Mouse (Mus musculus) liver, embryonic 12.5 days (tissue): ENCODE results near the gene Tspan9. TPM values are rescaled to one million over a fixed set of nuclear protein-coding genes. Genes with fewer than 3 reads are reported as not detected.

Source experiments
- ATAC-seq: fragments of 200-750 bp; cut with Nextera tagmentation; 2 replicates; pipeline ENCODE4 v1.8.0; 2017; ENCODE audit warnings: moderate number of reproducible peaks, mild to moderate bottlenecking, moderate library complexity
- H3K27ac ChIP-seq: fragments of 300-500 bp; sonication (generic); 2 replicates; pipeline ENCODE4 v1.5.1; 2016; ENCODE audit warnings: mild to moderate bottlenecking
- H3K27me3 ChIP-seq: fragments of 300-500 bp; sonication (generic); replicated peaks from 2 replicates; pipeline ENCODE4 v1.6.1; 2016; ENCODE audit warnings: mild to moderate bottlenecking, moderate library complexity
- H3K36me3 ChIP-seq: fragments of 300-500 bp; sonication (generic); 2 replicates; pipeline ENCODE4 v1.6.1; 2016; ENCODE audit warnings: mild to moderate bottlenecking, moderate library complexity
- H3K4me1 ChIP-seq: fragments of 300-500 bp; sonication (generic); 2 replicates; pipeline ENCODE4 v1.6.1; 2016
- H3K4me2 ChIP-seq: fragments of 300-500 bp; sonication (generic); 2 replicates; pipeline ENCODE4 v1.6.1; 2016; ENCODE audit warnings: mild to moderate bottlenecking, moderate library complexity
- H3K4me3 ChIP-seq: fragments of 300-500 bp; sonication (generic); 2 replicates; pipeline ENCODE4 v1.5.1; 2016; ENCODE audit warnings: mild to moderate bottlenecking, moderate library complexity
- H3K9ac ChIP-seq: fragments of 300-500 bp; sonication (generic); 2 replicates; pipeline ENCODE4 v1.6.1; 2016; ENCODE audit warnings: mild to moderate bottlenecking, moderate library complexity
- H3K9me3 ChIP-seq: fragments of 300-500 bp; sonication (generic); replicated peaks from 2 replicates; pipeline ENCODE4 v1.6.1; 2016; ENCODE audit warnings: mild to moderate bottlenecking, moderate library complexity
- WGBS: fragments of 180-500 bp; shearing (Covaris S2); methylation state at CpG from one replicate; pipeline ENCODE4 v1.1.7; 2016; ENCODE audit not compliant: insufficient replicate concordance; 5-methylcytosine and 5-hydroxymethylcytosine counted together
- polyA plus RNA-seq: library from polyadenylated mRNA; unstranded; fragments of >200 nt; fragmentation: Nextera tagmentation; extraction: Ambion mirVana; gene quantifications from 2 replicates; pipeline ENCODE4 v1.2.1, GENCODE M21; 2016

The Tspan9 gene
- polyA plus RNA-seq, 1 experiment from 2014 or later, result 26.4 TPM

DNA sequence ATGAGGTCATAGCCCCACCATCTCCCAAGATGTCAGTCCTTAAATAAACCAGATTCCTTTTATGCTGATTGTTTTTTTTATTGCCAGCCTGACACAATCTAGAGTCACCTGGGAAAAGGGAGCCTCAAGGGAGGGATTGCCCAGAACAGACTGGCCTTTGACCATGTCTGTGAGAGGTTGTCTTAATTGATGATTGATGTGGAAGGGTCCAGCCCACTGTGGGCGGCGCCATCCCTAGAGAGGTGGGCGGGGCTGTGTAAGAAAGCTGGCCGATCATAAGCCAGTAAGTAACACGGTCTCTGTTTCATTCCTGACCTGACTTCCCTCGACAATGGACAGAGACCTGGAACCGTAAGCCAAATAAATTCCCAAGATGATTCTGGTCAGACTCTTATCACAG is 124.3 kb downstream of the Tspan9 start:
- Histone ChIP-seq H3K36me3 (no peaks in the 10 kb centered on the region), H3K4me2 (no peak overlapping the region), H3K9me3 (no peaks in the 10 kb centered on the region), H3K27me3 (no peaks in the 10 kb centered on the region), H3K4me3 (no peak overlapping the region), H3K27ac (no peak overlapping the region), H3K9ac (no peak overlapping the region), H3K4me1 (no peaks in the 10 kb centered on the region)
- no peak for ATAC-seq
- WGBS, result 73% methylated on average over 7 of the region's 7 CpGs

DNA sequence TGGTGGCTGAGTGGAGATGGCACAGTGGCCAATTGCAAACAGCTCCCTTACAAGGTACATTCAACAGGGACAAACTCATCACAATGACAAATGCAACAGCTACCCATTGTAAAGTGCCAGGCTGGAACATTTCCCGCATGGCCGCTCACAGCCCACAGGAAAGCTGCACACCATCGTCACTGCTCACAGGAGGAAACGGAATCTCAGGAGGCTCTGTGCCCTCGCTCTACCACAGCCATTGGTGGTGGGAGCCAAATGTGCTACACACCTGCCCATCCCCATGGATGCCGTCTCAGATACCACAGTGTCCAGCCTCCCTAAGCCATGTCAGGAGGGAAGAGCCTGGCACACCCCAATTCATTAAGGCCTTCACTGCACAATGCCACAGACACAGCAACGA is 128.1 kb downstream of the Tspan9 start:
- ATAC-seq, result no peak
- Histone ChIP-seq H3K4me1 (no peaks in the 10 kb centered on the region), H3K9me3 (no peaks in the 10 kb centered on the region), H3K36me3 (no peaks in the 10 kb centered on the region), H3K27ac (no peak overlapping the region), H3K27me3 (no peaks in the 10 kb centered on the region), H3K9ac (no peak overlapping the region), H3K4me3 (no peak overlapping the region), H3K4me2 (no peak overlapping the region)
- 71% methylated on average over 7 of the region's 7 CpGs for WGBS

DNA sequence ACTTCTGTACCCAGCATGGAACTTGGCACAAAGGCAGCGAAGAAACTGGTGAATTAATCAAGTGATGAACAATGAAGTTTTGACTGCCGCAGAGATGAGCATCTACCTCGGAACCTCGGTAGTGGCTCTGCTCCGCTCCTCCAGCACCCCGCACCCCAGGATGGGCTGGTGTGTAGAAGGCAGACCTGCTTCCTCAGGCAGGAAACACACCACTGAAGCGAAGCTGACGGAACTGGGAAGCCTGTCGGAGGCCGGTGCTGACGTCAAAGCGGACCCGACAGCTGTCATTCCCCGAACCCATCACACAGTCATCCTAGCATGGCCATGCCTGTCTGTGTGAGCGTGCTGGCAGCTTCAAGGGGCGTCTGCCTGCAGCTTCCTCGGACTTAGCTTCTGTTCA is 131.6 kb downstream of the Tspan9 start:
- 67% methylated on average over 17 of the region's 17 CpGs for WGBS
- Histone ChIP-seq H3K9me3 (no peaks in the 10 kb centered on the region), H3K27ac (no peak overlapping the region), H3K4me3 (no peak overlapping the region), H3K9ac (no peak overlapping the region), H3K4me1 (no peaks in the 10 kb centered on the region), H3K4me2 (no peak overlapping the region), H3K27me3 (no peaks in the 10 kb centered on the region), H3K36me3 (no peaks in the 10 kb centered on the region)
- ATAC-seq, result no peak

DNA sequence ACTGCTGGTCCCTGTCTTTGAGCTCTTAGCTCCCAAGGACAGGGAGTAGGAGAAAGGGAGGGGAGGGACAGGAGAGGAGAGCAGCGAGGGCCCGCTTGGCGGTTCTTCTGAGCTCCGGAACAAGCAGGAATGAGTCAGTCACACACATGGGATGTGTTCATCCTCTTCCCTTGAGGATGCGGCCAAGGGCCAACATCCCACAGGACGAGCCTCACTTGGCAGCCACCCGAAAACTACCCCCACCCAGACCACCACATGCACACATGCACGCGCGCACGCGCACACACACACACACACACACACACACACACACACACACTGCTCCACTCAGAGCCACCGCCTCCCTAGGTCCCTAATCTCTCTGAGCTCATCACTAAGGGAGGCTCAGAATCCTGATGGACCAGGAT is 132.3 kb downstream of the Tspan9 start:
- no peak for ATAC-seq
- Histone ChIP-seq H3K27me3 (no peaks in the 10 kb centered on the region), H3K36me3 (no peaks in the 10 kb centered on the region), H3K9ac (no peak overlapping the region), H3K4me2 (no peak overlapping the region), H3K4me1 (no peaks in the 10 kb centered on the region), H3K4me3 (no peak overlapping the region), H3K9me3 (no peaks in the 10 kb centered on the region), H3K27ac (no peak overlapping the region)
- 71% methylated on average over 13 of the region's 13 CpGs for WGBS

DNA sequence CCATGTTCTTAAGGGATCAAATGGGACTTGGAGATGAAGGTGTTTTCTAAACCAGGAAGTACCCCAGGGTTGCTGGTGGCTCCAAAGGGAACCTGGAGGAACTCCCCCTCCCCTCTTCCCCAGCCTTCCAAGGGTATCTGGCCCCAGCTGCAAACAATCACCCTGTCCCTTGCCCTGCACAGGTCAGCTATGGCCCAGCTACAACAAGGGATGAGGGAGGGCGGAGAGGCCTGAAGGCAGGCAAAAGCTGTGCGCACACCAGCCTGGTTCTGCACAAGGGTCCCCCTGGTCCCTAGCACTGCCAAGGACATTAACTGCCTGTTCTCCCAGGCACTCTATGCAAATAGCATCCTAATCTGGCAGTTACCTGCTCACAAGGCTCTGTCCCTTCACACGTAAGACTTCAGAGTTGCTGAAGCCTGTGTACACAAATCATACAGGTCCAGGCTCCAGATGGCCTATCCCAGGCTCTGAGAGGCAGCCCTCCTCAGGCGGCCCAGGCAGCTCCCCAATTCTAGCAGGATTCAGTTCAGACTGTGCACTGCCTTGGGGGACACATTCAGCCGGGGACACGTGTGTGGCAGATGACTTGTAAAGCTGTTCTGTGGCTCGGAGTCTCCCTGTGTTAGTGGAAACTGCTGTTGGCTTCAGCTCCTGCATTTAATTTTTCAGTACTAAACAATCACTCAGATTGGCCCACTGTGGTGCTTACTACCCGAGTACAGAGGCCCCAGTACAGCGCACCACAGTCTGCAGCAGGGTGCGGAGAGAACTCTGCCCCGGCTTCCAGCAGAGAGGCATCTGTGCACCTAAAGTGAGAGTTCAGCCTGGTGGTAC is 133.0 kb downstream of the Tspan9 start:
- H3K4me3 ChIP-seq, result no peak overlapping the region
- 73% methylated on average over 11 of the region's 11 CpGs for WGBS
- H3K9ac ChIP-seq, result no peak overlapping the region
- H3K9me3 ChIP-seq, result no peaks in the 10 kb centered on the region
- H3K4me1 ChIP-seq, result no peaks in the 10 kb centered on the region
- H3K27ac ChIP-seq, result no peak overlapping the region
- H3K4me2 ChIP-seq, result no peak overlapping the region
- H3K36me3 ChIP-seq, result no peaks in the 10 kb centered on the region
- no peaks in the 10 kb centered on the region for H3K27me3 ChIP-seq
- no peak for ATAC-seq

DNA sequence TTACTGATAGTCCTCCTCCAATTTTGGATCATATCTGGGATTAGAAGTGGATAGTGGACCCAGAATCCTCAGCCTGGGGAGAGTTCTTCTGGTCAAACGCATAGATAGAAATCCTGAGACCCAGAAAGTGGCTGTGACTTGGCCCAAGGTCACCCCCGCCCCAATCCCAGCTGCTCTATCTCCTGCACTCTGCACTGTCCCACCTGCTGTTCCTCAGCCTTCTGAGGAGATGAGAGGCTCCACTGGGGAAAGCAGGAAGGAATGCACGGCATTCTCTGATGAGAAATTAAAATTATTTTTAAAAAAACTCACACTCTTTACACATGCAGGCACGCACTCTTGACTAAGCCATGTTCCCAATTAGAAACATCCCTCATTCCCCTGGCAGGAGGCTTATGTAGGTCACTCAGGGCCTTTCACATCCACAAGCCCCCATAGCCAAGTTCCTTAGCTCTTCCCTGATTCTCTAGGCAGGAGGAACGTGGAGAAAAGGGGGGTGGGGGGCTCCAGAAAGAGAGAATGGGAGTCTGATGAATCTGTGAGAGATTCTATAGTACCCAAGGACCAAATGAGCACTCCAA is 135.3 kb downstream of the Tspan9 start:
- 62% methylated on average over 5 of the region's 5 CpGs for WGBS
- H3K27ac ChIP-seq, result no peak overlapping the region
- no peak overlapping the region for H3K9ac ChIP-seq
- no peaks in the 10 kb centered on the region for H3K9me3 ChIP-seq
- H3K4me1 ChIP-seq, result no peaks in the 10 kb centered on the region
- ATAC-seq, result no peak
- H3K4me3 ChIP-seq, result no peak overlapping the region
- H3K4me2 ChIP-seq, result no peak overlapping the region
- no peaks in the 10 kb centered on the region for H3K36me3 ChIP-seq
- H3K27me3 ChIP-seq, result no peaks in the 10 kb centered on the region

DNA sequence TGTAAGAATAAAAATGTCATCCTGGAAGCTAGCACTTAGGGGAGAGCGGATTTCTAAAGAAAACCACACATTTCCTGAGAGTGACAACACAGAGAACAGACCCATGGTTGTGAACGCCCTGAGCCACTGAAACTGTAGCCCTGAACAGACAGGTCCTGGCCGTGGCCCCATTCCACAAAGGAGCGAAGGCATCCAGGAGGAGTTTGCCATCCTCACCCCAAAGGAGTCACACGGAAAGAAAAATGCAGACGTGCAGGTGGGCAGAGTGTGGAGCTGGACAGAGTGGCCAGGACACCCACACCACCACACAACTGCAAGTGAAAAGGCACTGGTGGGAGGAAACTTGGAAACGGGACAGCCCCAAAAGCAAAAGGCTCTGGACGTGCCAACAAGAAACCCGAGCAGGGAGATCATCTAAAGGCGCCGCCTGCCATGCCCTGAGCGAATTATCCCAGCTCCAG is 136.1 kb downstream of the Tspan9 start:
- H3K27me3 ChIP-seq, result no peaks in the 10 kb centered on the region
- 46% methylated on average over 12 of the region's 12 CpGs for WGBS
- H3K27ac ChIP-seq, result no peak overlapping the region
- ATAC-seq, result no peak
- H3K36me3 ChIP-seq, result no peaks in the 10 kb centered on the region
- no peak overlapping the region for H3K9ac ChIP-seq
- no peak overlapping the region for H3K4me2 ChIP-seq
- no peaks in the 10 kb centered on the region for H3K4me1 ChIP-seq
- no peak overlapping the region for H3K4me3 ChIP-seq
- no peaks in the 10 kb centered on the region for H3K9me3 ChIP-seq

DNA sequence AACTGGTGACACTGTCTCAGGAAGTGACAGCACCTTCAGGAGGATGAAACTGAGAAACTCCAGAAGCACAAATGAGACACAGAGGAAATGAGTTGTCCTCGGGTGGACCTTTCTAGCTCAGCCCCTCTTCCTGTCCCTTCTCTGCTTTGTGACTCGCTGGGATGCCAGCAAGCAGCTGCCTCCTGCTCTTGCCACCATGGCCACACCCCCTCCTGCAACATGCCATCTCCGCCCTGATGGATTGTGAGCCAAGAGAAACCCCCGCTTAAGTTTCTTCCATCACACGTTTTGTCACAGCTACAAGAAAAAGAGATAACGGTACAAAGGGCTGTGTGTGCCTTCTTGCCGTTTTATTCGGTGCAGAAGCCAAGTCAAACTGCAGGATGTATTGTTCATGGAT is 137.2 kb downstream of the Tspan9 start:
- no peak for ATAC-seq
- 35% methylated on average over 8 of the region's 8 CpGs for WGBS
- Histone ChIP-seq H3K27me3 (no peaks in the 10 kb centered on the region), H3K9ac (no peak overlapping the region), H3K27ac (no peak overlapping the region), H3K36me3 (no peaks in the 10 kb centered on the region), H3K4me3 (no peak overlapping the region), H3K9me3 (no peaks in the 10 kb centered on the region), H3K4me2 (no peak overlapping the region), H3K4me1 (no peaks in the 10 kb centered on the region)

DNA sequence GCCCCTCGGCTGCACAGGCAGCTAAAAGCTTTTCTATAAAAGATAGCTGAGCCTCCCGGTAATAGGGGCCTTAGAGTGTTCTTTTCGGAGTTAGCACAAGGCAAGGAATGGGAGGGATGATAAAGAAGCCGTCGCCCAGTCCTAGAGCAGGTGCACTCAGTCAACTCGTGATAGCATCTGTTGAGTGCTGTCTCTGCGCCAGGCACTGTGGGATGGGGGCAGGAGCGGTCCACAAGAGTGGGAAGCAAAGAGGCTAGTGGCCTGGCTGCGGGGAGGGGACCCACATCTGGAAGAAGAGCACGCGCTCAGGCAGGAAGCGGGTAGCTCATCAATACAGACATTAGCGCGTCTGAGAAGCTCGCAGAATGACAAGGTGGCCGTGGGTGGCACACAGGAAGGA is 138.8 kb downstream of the Tspan9 start:
- Histone ChIP-seq H3K9me3 (no peaks in the 10 kb centered on the region), H3K9ac (no peak overlapping the region), H3K36me3 (no peaks in the 10 kb centered on the region), H3K4me2 (no peak overlapping the region), H3K4me1 (no peaks in the 10 kb centered on the region), H3K4me3 (no peak overlapping the region), H3K27ac (no peak overlapping the region), H3K27me3 (no peaks in the 10 kb centered on the region)
- 67% methylated on average over 16 of the region's 16 CpGs for WGBS
- ATAC-seq, result no peak

DNA sequence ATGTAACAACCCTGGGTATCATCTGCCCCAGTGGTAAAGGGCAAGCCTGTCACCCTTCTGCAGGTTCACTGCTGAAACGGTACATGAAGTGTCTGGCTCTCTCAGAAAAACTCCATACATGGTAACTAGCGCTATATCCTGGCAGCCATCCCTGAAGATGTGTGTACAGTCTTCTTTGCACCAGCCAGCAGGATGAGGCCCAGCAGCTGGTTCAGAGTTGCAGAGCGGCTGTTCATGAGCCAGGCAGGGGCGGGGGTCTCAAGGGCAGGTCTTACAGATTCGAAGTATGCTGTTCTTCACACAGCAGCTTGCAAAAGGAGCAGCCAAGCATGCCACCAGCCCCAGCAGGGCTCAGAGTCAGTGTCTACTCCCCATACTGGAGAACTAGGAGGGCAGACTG is 139.9 kb downstream of the Tspan9 start:
- Histone ChIP-seq H3K27ac (no peak overlapping the region), H3K9me3 (no peaks in the 10 kb centered on the region), H3K4me1 (no peaks in the 10 kb centered on the region), H3K36me3 (no peaks in the 10 kb centered on the region), H3K4me3 (no peak overlapping the region), H3K4me2 (no peak overlapping the region), H3K9ac (no peak overlapping the region), H3K27me3 (no peaks in the 10 kb centered on the region)
- ATAC-seq, result no peak
- WGBS, result 61% methylated on average over 5 of the region's 5 CpGs

DNA sequence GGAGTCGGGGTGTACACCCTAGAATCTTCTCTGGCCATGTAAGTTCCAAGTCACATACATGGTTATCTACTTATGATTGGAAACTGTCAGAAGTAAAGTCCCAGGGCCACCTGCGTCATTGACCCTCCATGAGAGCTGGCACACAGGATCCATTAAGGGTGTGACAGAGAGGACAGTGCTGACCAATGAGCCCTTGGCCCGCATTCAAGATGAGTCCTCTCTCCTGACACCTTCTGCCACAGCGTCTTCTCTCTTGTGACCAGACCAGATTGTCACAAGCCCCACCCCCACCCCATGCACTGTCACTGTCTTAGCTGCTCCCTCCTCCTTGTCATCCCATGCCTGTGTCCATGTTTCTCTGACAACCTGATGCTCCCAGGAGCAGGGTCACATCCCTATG is 140.7 kb downstream of the Tspan9 start:
- Histone ChIP-seq H3K9me3 (no peaks in the 10 kb centered on the region), H3K27me3 (no peaks in the 10 kb centered on the region), H3K4me2 (no peak overlapping the region), H3K9ac (no peak overlapping the region), H3K36me3 (no peaks in the 10 kb centered on the region), H3K27ac (no peak overlapping the region), H3K4me1 (no peaks in the 10 kb centered on the region), H3K4me3 (no peak overlapping the region)
- 58% methylated on average over 4 of the region's 4 CpGs for WGBS
- no peak; the same call in 1 of the 2 replicates for ATAC-seq

DNA sequence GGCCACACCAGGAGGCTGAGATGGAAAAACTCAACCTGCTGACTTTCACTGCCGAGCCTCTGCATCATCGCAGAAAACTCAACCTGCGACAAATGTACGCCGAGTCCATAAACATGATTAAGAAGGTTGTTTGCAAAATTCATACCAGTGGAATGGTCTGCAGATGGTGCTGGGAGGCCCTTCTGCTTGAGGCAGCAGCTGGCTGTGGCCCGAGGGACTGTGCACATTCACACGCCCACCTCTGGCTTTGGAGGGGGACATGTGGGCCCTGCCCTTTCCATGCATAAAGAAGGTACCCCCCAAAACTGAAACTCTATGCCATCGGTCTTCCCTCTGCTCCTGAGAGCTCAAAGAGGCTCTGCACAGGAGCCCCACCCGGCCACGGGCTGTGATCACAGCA is 141.3 kb downstream of the Tspan9 start:
- no peak overlapping the region for H3K4me2 ChIP-seq
- WGBS, result 71% methylated on average over 10 of the region's 10 CpGs
- H3K4me3 ChIP-seq, result no peak overlapping the region
- H3K9me3 ChIP-seq, result no peaks in the 10 kb centered on the region
- H3K27ac ChIP-seq, result no peak overlapping the region
- no peak for ATAC-seq
- H3K36me3 ChIP-seq, result no peaks in the 10 kb centered on the region
- no peaks in the 10 kb centered on the region for H3K27me3 ChIP-seq
- H3K9ac ChIP-seq, result no peak overlapping the region
- no peaks in the 10 kb centered on the region for H3K4me1 ChIP-seq
